In genomic region chr11:22657635-22658034, GRCm38 (mm10) we compare ENCODE assay signal across 28 mouse cellular contexts.
A peak's percentile ranks its signal among the peaks of the same experiment; 100 is the strongest.
DNase-seq lines count a peak whose midpoint lies in the region; ATAC-seq and TF ChIP-seq lines count a peak whose summit lies in the region.
"Had no signal": no experiment of that assay in that cellular context is flagged by ENCODE, and none has a peak within 500 bp of the region (broad histone marks: within the 10 kb centered on the region; RNA-seq: fewer than 3 reads in every experiment).

No protein-coding gene starts in this region.

- H3K27ac ChIP-seq in gastrocnemius, adult 2 months: peak overlapping the region; percentile 35; the same call in 1 of the 2 replicates
- H3K27ac ChIP-seq in heart, embryonic 15.5 days: 0 out of 2 replicates have a peak overlapping the region, but pooled peaks have one; percentile 1
- H3K27ac ChIP-seq in heart, embryonic 12.5 days (ENCODE audit: poor library complexity, severe bottlenecking): no peak overlapping the region
- H3K27ac ChIP-seq in liver, adult 2 months (replicated peaks; ENCODE audit: insufficient read depth, low read depth, low read length): no peak overlapping the region
- H3K27ac ChIP-seq in liver, embryonic 11.5 days (ENCODE audit: low read depth, low read length): no peak overlapping the region
- no peak overlapping the region for H3K27ac ChIP-seq in forebrain, embryonic 10.5 days
- H3K27ac ChIP-seq: embryonic facial prominence, embryonic 12.5 days; embryonic facial prominence, embryonic 15.5 days; forebrain, embryonic 13.5 days; heart, embryonic 13.5 days; hindbrain, embryonic 10.5 days; hindbrain, embryonic 13.5 days; intestine, embryonic 15.5 days had no signal

- TF ChIP-seq CTCF in gastrocnemius, adult 2 months (IDR thresholded peaks at IDR 0.05): no peak
- no peak for TF ChIP-seq CTCF in liver, adult 2 months (IDR thresholded peaks at IDR 0.05; ENCODE audit: low read depth, low read length)

- no peaks in the 10 kb centered on the region for H3K9me3 ChIP-seq in heart, embryonic 15.5 days (replicated peaks)
- no peaks in the 10 kb centered on the region for H3K9me3 ChIP-seq in heart, embryonic 12.5 days (replicated peaks)
- H3K9me3 ChIP-seq in liver, embryonic 11.5 days (ENCODE audit: control insufficient read depth, low read length): no peaks in the 10 kb centered on the region
- no peaks in the 10 kb centered on the region for H3K9me3 ChIP-seq in forebrain, embryonic 10.5 days
- H3K9me3 ChIP-seq: embryonic facial prominence, embryonic 12.5 days; embryonic facial prominence, embryonic 15.5 days; forebrain, embryonic 13.5 days; G1E; heart, embryonic 13.5 days; hindbrain, embryonic 10.5 days; hindbrain, embryonic 13.5 days; intestine, embryonic 15.5 days had no signal

- H3K4me2 ChIP-seq in heart, embryonic 15.5 days: no peak overlapping the region
- H3K4me2 ChIP-seq in heart, embryonic 12.5 days: no peak overlapping the region
- no peak overlapping the region for H3K4me2 ChIP-seq in liver, embryonic 11.5 days
- H3K4me2 ChIP-seq: embryonic facial prominence, embryonic 12.5 days; embryonic facial prominence, embryonic 15.5 days; forebrain, embryonic 13.5 days; heart, embryonic 13.5 days; hindbrain, embryonic 13.5 days; intestine, embryonic 15.5 days had no signal

- no peaks in the 10 kb centered on the region for H3K79me2 ChIP-seq in liver, adult 2 months (ENCODE audit: control insufficient read depth, insufficient read depth, low read length)

- H3K4me1 ChIP-seq in heart, embryonic 15.5 days (replicated peaks): peaks cover 11% of the 10 kb centered on the region
- peaks cover 21% of the 10 kb centered on the region for H3K4me1 ChIP-seq in heart, embryonic 12.5 days (replicated peaks)
- no peaks in the 10 kb centered on the region; the same call in 1 of the 2 replicates for H3K4me1 ChIP-seq in liver, adult 2 months (ENCODE audit: control insufficient read depth, insufficient read depth, low read length)
- H3K4me1 ChIP-seq in liver, embryonic 11.5 days (replicated peaks; ENCODE audit: control insufficient read depth, insufficient read depth, low read length): no peaks in the 10 kb centered on the region
- peaks cover 10% of the 10 kb centered on the region for H3K4me1 ChIP-seq in forebrain, embryonic 10.5 days
- H3K4me1 ChIP-seq: embryonic facial prominence, embryonic 12.5 days; embryonic facial prominence, embryonic 15.5 days; intestine, embryonic 15.5 days had no signal

- no peak for TF ChIP-seq POLR2A in liver, adult 2 months (IDR thresholded peaks at IDR 0.05; ENCODE audit: extremely low read depth, insufficient read depth, low read length)

- H3K27me3 ChIP-seq in heart, embryonic 15.5 days: no peaks in the 10 kb centered on the region
- H3K27me3 ChIP-seq in heart, embryonic 12.5 days (replicated peaks): no peaks in the 10 kb centered on the region
- H3K27me3 ChIP-seq in liver, adult 2 months (ENCODE audit: control insufficient read depth, insufficient read depth, low read length): no peaks in the 10 kb centered on the region
- H3K27me3 ChIP-seq in liver, embryonic 11.5 days (replicated peaks; ENCODE audit: control insufficient read depth, insufficient read depth, low read length): no peaks in the 10 kb centered on the region
- no peaks in the 10 kb centered on the region for H3K27me3 ChIP-seq in forebrain, embryonic 10.5 days (ENCODE audit: poor library complexity, severe bottlenecking)
- H3K27me3 ChIP-seq: CH12.LX; embryonic facial prominence, embryonic 12.5 days; embryonic facial prominence, embryonic 15.5 days; forebrain, embryonic 13.5 days; heart, embryonic 13.5 days; hindbrain, embryonic 13.5 days; intestine, embryonic 15.5 days; Patski had no signal

- ATAC-seq in heart, embryonic 15.5 days (replicated peaks; ENCODE audit: insufficient number of reproducible peaks, insufficient read depth, low FRiP score, low read depth): no peak
- no peak for ATAC-seq in heart, embryonic 12.5 days (ENCODE audit: insufficient number of reproducible peaks, low FRiP score)
- no peak for ATAC-seq in liver, embryonic 11.5 days (replicated peaks; ENCODE audit: low FRiP score)
- ATAC-seq: forebrain, embryonic 13.5 days; forebrain, embryonic 16.5 days; hindbrain, embryonic 16.5 days; intestine, embryonic 15.5 days; Patski had no signal

- no peaks in the 10 kb centered on the region for H3K36me3 ChIP-seq in heart, embryonic 15.5 days
- no peaks in the 10 kb centered on the region for H3K36me3 ChIP-seq in heart, embryonic 12.5 days
- H3K36me3 ChIP-seq in liver, adult 2 months (ENCODE audit: control insufficient read depth, insufficient read depth, low read length): no peaks in the 10 kb centered on the region
- H3K36me3 ChIP-seq in liver, embryonic 11.5 days (ENCODE audit: control insufficient read depth, insufficient read depth, low read length): no peaks in the 10 kb centered on the region
- H3K36me3 ChIP-seq in forebrain, embryonic 10.5 days (replicated peaks): no peaks in the 10 kb centered on the region
- H3K36me3 ChIP-seq: embryonic facial prominence, embryonic 12.5 days; embryonic facial prominence, embryonic 15.5 days; G1E; heart, embryonic 13.5 days; hindbrain, embryonic 10.5 days; hindbrain, embryonic 13.5 days; intestine, embryonic 15.5 days had no signal

- WGBS in heart, embryonic 15.5 days: 30% methylated on average over 1 of the region's 1 CpGs
- 29% methylated on average over 1 of the region's 1 CpGs for WGBS in heart, embryonic 12.5 days
- 50% methylated on average over 1 of the region's 1 CpGs for WGBS in liver, adult 2 months
- WGBS in liver, embryonic 11.5 days: 16% methylated on average over 1 of the region's 1 CpGs
- 43% methylated on average over 1 of the region's 1 CpGs for WGBS in forebrain, embryonic 10.5 days

- H3K4me3 ChIP-seq in gastrocnemius, adult 2 months: no peak overlapping the region
- H3K4me3 ChIP-seq in heart, embryonic 15.5 days: no peak overlapping the region
- H3K4me3 ChIP-seq in heart, embryonic 12.5 days: no peak overlapping the region
- H3K4me3 ChIP-seq in liver, adult 2 months (ENCODE audit: insufficient read depth, low read depth, low read length): no peak overlapping the region
- no peak overlapping the region for H3K4me3 ChIP-seq in liver, embryonic 11.5 days (ENCODE audit: low read depth, low read length)
- H3K4me3 ChIP-seq in forebrain, embryonic 10.5 days: no peak overlapping the region
- H3K4me3 ChIP-seq: embryonic facial prominence, embryonic 12.5 days; embryonic facial prominence, embryonic 15.5 days; forebrain, embryonic 13.5 days; heart, embryonic 13.5 days; hindbrain, embryonic 10.5 days; hindbrain, embryonic 13.5 days; intestine, embryonic 15.5 days had no signal

- DNase-seq in gastrocnemius, adult 2 months: no peak
- no peak for DNase-seq in gastrocnemius, postnatal 4 days (ENCODE audit: low spot score in 2 of 2)
- DNase-seq in liver, adult 2 months (ENCODE audit: extremely low read depth, low read depth, low spot score): peak; percentile 15
- DNase-seq in liver, embryonic 11.5 days (ENCODE audit: low spot score): no peak
- no peak for DNase-seq in forebrain, embryonic 10.5 days (ENCODE audit: extremely low spot score, low spot score)
- DNase-seq: adrenal gland, adult 2 months; adrenal gland, postnatal 14 days; B cell, adult 2 months; cerebellum, adult 11 months; cerebellum, adult 2 months; cerebellum, adult 9-11 months; cerebellum, postnatal 25 days; gastrocnemius, postnatal 14 days; heart, postnatal 36 days had no signal

- no peak overlapping the region for H3K9ac ChIP-seq in heart, embryonic 15.5 days
- no peak overlapping the region for H3K9ac ChIP-seq in heart, embryonic 12.5 days
- H3K9ac ChIP-seq in liver, adult 2 months (ENCODE audit: low read depth, low read length): no peak overlapping the region
- H3K9ac ChIP-seq in liver, embryonic 11.5 days (ENCODE audit: low read depth, low read length): no peak overlapping the region
- H3K9ac ChIP-seq: embryonic facial prominence, embryonic 12.5 days; embryonic facial prominence, embryonic 15.5 days; forebrain, embryonic 13.5 days; heart, embryonic 13.5 days; hindbrain, embryonic 13.5 days; intestine, embryonic 15.5 days had no signal

- intact Hi-C loops in gastrocnemius, adult 2 months (cut with DNase I): no loop called here

Comparison
In these comparisons a context has a peak if more than half of its experiments do, and no peak if none do; other contexts are left out.
1. H3K27ac ChIP-seq: peak in gastrocnemius, adult 2 months (single experiment) and heart, embryonic 15.5 days (single experiment); none in heart, embryonic 12.5 days (single experiment), liver, adult 2 months (single experiment), liver, embryonic 11.5 days (single experiment) and forebrain, embryonic 10.5 days (single experiment).